Mouse (Mus musculus) midbrain, postnatal 0 days (tissue): Measurements from ENCODE around the gene C77080. TPM values are rescaled to one million over a fixed set of nuclear protein-coding genes. Genes with fewer than 3 reads are reported as not detected.

Source experiments
- ATAC-seq: fragments of 200-750 bp; cut with Nextera tagmentation; 2 replicates; pipeline ENCODE4 v1.8.0; 2017; ENCODE audit warnings: moderate number of reproducible peaks, mild to moderate bottlenecking, moderate TSS enrichment, moderate library complexity; ENCODE audit not compliant: low FRiP score
- DNase-seq: peaks from one replicate; pipeline ENCODE4 v3.0.0-alpha.2; 2015; ENCODE audit warnings: low spot score
- H3K27ac ChIP-seq: fragments of 300-500 bp; sonication (generic); 2 replicates; pipeline ENCODE4 v1.5.1; 2014; ENCODE audit warnings: low read depth, mild to moderate bottlenecking, low read length, mixed read lengths
- H3K27me3 ChIP-seq: fragments of 300-500 bp; sonication (generic); 2 replicates; pipeline ENCODE4 v1.6.1; 2014; ENCODE audit warnings: low read length, control low read depth, mixed read lengths; ENCODE audit not compliant: insufficient read depth
- H3K36me3 ChIP-seq: fragments of 300-500 bp; sonication (generic); 2 replicates; pipeline ENCODE4 v1.6.1; 2014; ENCODE audit warnings: low read length, control low read depth, mixed read lengths; ENCODE audit not compliant: insufficient read depth
- H3K4me1 ChIP-seq: fragments of 300-500 bp; sonication (generic); 2 replicates; pipeline ENCODE4 v1.6.1; 2014; ENCODE audit warnings: mild to moderate bottlenecking, control low read depth, antibody characterized with exemption, low read length, mixed read lengths; ENCODE audit not compliant: insufficient read depth
- H3K4me2 ChIP-seq: fragments of 300-500 bp; sonication (generic); 2 replicates; pipeline ENCODE4 v1.6.1; 2014; ENCODE audit warnings: low read depth, mild to moderate bottlenecking, low read length, mixed read lengths; ENCODE audit not compliant: poor library complexity, severe bottlenecking
- H3K4me3 ChIP-seq: fragments of 300-500 bp; sonication (generic); 2 replicates; pipeline ENCODE4 v1.5.1; 2014; ENCODE audit warnings: low read depth, mild to moderate bottlenecking, low read length, moderate library complexity
- H3K9ac ChIP-seq: fragments of 300-500 bp; sonication (generic); replicated peaks from 2 replicates; pipeline ENCODE4 v1.6.1; 2014; ENCODE audit warnings: mild to moderate bottlenecking, low read length, moderate library complexity, mixed read lengths; ENCODE audit not compliant: poor library complexity, severe bottlenecking
- H3K9me3 ChIP-seq: fragments of 300-500 bp; sonication (generic); 2 replicates; pipeline ENCODE4 v1.6.1; 2016; ENCODE audit warnings: low read length, control low read depth
- CTCF ChIP-seq: IDR thresholded peaks from 2 replicates; pipeline ENCODE4 v1.5.1; 2016; ENCODE audit warnings: antibody characterized with exemption, mild to moderate bottlenecking
- WGBS: fragments of 180-500 bp; shearing (Covaris S2); extraction: QIAGEN DNeasy Blood & Tissue Kit; methylation state at CpG from one replicate; pipeline ENCODE4 v1.1.7; 2014; 5-methylcytosine and 5-hydroxymethylcytosine counted together
- polyA plus RNA-seq: library from polyadenylated mRNA; unstranded; fragments of >200 nt; fragmentation: Nextera tagmentation; extraction: Ambion mirVana; gene quantifications from 2 replicates; pipeline ENCODE4 v1.2.1, GENCODE M21; 2015
- total RNA-seq: library from RNA; depleted of rRNA; stranded (reverse); fragments of >200 nt; gene quantifications from 2 replicates; pipeline ENCODE4 v1.2.3, GENCODE M21; 2014; rRNA removed

Gene C77080
- 16.6 and 25.6 TPM in 2 replicates for total RNA-seq
- polyA plus RNA-seq = 5.2 and 5.5 TPM in 2 replicates

DNA sequence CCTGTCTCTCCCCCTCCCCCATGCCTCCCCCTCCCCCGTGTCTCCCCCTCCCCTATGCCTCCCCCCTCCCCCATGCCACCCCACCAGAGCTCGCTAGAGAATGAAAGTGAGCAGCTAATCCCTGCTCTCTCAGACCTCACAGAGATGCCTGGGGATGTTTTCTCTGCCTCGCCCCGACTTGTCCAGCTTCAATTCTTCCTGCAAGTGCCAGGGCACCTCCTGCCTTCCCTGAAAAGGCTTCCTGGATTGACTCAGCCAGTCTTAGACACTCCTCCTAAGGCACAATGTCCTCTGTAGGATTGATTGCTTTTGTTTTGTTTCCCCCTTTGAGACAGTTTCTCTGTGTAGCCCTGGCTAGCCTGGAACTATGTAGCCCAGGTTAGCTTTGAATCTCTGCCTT, at the start of gene C77080:
Gene C77080, minus strand, starts transcription at position 209 of the 400 bp plus-strand sequence.
- 12% methylated on average over 2 of the region's 4 CpGs for WGBS
- no peak for TF ChIP-seq CTCF
- no peak for DNase-seq
- no peak within 1 kb of the TSS for H3K27ac ChIP-seq
- no peak within 1 kb of the TSS for H3K4me3 ChIP-seq
- H3K4me2 ChIP-seq = no peak within 1 kb of the TSS
- H3K4me1 ChIP-seq = peaks cover 4% of the 10 kb centered on the region; the same call in 1 of the 2 replicates
- no peaks in the 10 kb centered on the region for H3K9me3 ChIP-seq
- no peak for ATAC-seq
- H3K27me3 ChIP-seq = no peaks in the 10 kb centered on the region
- no peaks in the 10 kb centered on the region for H3K36me3 ChIP-seq
- H3K9ac ChIP-seq = no peak within 1 kb of the TSS

DNA sequence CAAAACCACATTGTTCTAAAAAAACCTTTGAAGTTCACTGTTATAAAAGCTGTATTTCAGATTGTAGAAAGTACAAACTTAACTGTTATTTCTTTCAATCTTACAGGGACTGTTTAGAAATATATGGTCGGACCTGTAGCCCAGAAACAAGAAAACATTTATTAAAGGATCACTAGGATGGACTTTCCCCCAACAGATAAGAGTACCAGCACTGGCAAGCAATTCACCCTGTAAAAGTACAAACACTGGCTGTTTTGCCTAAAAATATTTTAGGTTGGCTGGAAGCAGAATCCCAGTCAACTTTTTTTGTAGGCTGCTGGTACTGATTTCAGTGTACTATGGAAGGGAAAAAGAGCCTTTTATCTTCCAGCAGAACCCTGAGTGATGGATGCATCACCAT, 46.7 kb upstream of the C77080 start:
- Histone ChIP-seq H3K27ac (no peak overlapping the region), H3K4me1 (no peaks in the 10 kb centered on the region), H3K4me2 (no peak overlapping the region), H3K27me3 (no peaks in the 10 kb centered on the region), H3K36me3 (peaks cover 34% of the 10 kb centered on the region), H3K9me3 (no peaks in the 10 kb centered on the region), H3K9ac (no peak overlapping the region), H3K4me3 (no peak overlapping the region)
- TF ChIP-seq CTCF = no peak
- no peak for DNase-seq
- 100% methylated on average over 1 of the region's 1 CpGs for WGBS
- ATAC-seq = no peak

DNA sequence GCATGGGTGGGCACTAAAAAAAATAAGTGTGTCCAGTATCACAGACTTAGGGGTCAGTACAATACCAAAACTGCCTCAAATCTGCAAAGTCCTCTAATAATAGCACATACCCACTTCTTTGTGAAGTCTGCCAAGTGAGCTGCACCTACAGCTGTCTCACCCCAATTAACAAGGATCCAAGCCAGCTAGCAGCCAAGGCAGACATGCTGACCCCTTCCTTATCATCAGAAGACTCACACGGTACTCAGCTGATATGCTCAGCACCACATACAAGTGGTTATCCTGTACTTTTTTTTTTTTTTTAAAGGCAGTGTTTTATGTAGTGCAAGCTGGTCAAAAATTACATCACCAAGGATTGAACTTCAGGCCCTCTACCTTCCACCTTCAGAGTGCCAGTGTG, 43.1 kb upstream of the C77080 start:
- no peak for ATAC-seq
- H3K4me1 ChIP-seq = no peaks in the 10 kb centered on the region
- no peaks in the 10 kb centered on the region for H3K9me3 ChIP-seq
- H3K27ac ChIP-seq = no peak overlapping the region
- H3K4me3 ChIP-seq = no peak overlapping the region
- no peak overlapping the region for H3K9ac ChIP-seq
- peaks cover 19% of the 10 kb centered on the region; the same call in 1 of the 2 replicates for H3K36me3 ChIP-seq
- no peaks in the 10 kb centered on the region for H3K27me3 ChIP-seq
- DNase-seq = no peak
- H3K4me2 ChIP-seq = no peak overlapping the region
- no peak for TF ChIP-seq CTCF
- 75% methylated on average over 1 of the region's 1 CpGs for WGBS

DNA sequence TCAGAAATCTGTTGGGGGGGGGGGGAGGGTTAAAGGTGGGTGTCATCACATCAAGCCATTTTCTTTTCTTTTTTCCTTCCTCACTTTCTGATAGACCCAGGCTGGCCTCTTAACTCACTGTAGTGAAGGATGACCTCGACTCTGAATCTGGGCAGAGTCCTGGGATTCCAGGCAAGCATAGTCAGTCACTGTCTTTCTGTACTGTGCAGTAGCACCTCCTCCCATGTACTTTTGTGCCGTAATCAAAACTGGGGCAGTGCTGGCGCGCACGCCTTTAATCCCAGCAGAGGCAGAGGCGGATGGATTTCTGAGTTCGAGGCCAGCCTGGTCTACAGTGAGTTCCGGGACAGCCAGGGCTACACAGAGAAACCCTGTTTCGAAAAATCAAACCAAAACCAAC, 42.6 kb upstream of the C77080 start:
- H3K27ac ChIP-seq = no peak overlapping the region
- H3K9me3 ChIP-seq = no peaks in the 10 kb centered on the region
- ATAC-seq (no peak), DNase-seq (no peak)
- peaks cover 17% of the 10 kb centered on the region; the same call in 1 of the 2 replicates for H3K36me3 ChIP-seq
- no peak for TF ChIP-seq CTCF
- H3K4me2 ChIP-seq = no peak overlapping the region
- no peak overlapping the region for H3K4me3 ChIP-seq
- no peaks in the 10 kb centered on the region for H3K4me1 ChIP-seq
- H3K9ac ChIP-seq = no peak overlapping the region
- H3K27me3 ChIP-seq = no peaks in the 10 kb centered on the region
- 89% methylated on average over 9 of the region's 9 CpGs for WGBS

DNA sequence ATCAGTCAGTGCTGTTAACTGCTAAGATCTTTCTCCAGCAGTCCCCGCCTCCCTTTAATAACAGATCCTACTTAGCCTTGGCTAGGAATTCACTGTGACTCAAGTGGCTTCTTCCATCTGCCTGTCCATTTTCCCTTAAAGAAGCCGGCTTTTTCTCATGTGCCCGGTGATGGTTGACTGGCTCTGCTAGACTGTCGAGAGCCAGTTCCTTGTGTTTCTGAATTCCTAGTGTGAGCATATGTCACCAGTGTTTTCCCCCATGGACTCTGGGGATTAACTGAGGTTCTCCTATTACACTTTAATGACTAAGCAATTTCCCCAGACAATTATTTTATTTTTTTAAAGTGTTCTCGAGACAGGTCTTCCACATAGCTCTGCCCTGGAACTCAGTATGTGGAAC, 42.2 kb upstream of the C77080 start:
- Histone ChIP-seq H3K36me3 (peaks cover 13% of the 10 kb centered on the region; the same call in 1 of the 2 replicates), H3K9me3 (no peaks in the 10 kb centered on the region), H3K9ac (no peak overlapping the region), H3K4me2 (no peak overlapping the region), H3K27me3 (no peaks in the 10 kb centered on the region), H3K27ac (no peak overlapping the region), H3K4me3 (no peak overlapping the region), H3K4me1 (no peaks in the 10 kb centered on the region)
- WGBS = 68% methylated on average over 5 of the region's 5 CpGs
- no peak for DNase-seq
- no peak for TF ChIP-seq CTCF
- ATAC-seq = no peak

DNA sequence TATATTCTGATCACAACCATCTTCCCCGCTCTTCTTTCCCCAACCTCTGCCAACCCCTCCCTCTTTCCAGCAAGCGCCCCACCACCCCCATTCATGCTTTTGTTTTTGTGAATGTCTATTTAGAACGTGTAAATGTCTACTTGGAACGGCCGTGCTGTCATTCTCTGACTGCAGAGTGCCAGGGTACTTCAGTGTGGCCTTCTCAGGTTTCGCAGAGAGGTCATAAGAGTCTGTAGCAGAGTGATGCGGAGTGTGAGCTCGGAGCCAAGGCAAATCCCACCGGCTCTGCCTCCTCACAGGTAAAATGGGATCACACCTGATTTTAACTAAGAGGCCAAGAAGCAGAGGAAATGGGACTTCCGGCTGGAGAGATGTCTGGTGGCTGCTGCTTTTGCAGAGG, 37.9 kb upstream of the C77080 start:
- H3K4me3 ChIP-seq = no peak overlapping the region
- 55% methylated on average over 10 of the region's 10 CpGs for WGBS
- no peaks in the 10 kb centered on the region for H3K36me3 ChIP-seq
- no peaks in the 10 kb centered on the region for H3K9me3 ChIP-seq
- H3K4me2 ChIP-seq = no peak overlapping the region
- H3K9ac ChIP-seq = no peak overlapping the region
- H3K4me1 ChIP-seq = no peaks in the 10 kb centered on the region
- H3K27ac ChIP-seq = no peak overlapping the region
- TF ChIP-seq CTCF = no peak
- H3K27me3 ChIP-seq = no peaks in the 10 kb centered on the region
- ATAC-seq = no peak
- DNase-seq = no peak
